Mouse (Mus musculus) lung, adult 2 months (tissue): ENCODE results near the gene Cttnbp2nl.

ENCODE experiments used
- CTCF ChIP-seq: fragments of 200-500 bp; IDR thresholded peaks from 2 replicates; pipeline ENCODE4 v1.5.1; 2011; ENCODE audit warnings: mild to moderate bottlenecking, low read length, control low read depth; ENCODE audit not compliant: insufficient read depth
- POLR2A ChIP-seq: fragments of 200-500 bp; IDR thresholded peaks from 2 replicates; pipeline ENCODE4 v1.6.1; 2011; ENCODE audit warnings: low read depth, mild to moderate bottlenecking, control low read depth, low read length, borderline replicate concordance; ENCODE audit errors: extremely low read depth

GRCm38 (mm10) chr3:105088638-105089037 is 35.7 kb upstream of the Cttnbp2nl start:
- TF ChIP-seq POLR2A: no peak
- TF ChIP-seq CTCF: no peak
